Mouse (Mus musculus) lung, embryonic 16.5 days (tissue): ENCODE data around the gene Fbxw11. TPM values are rescaled to one million over a fixed set of nuclear protein-coding genes. Genes with fewer than 3 reads are reported as not detected.

Experiments
- ATAC-seq: fragments of 200-750 bp; cut with Nextera tagmentation; 2 replicates; pipeline ENCODE4 v1.8.0; 2017; ENCODE audit warnings: low read depth, mild to moderate bottlenecking, moderate library complexity
- H3K27ac ChIP-seq: fragments of 300-500 bp; sonication (generic); 2 replicates; pipeline ENCODE4 v1.5.1; 2014; ENCODE audit warnings: mild to moderate bottlenecking, control low read depth, low read length
- H3K27me3 ChIP-seq: fragments of 300-500 bp; sonication (generic); 2 replicates; pipeline ENCODE4 v1.6.1; 2014; ENCODE audit warnings: low read depth, low read length, mixed read lengths; ENCODE audit not compliant: control insufficient read depth, insufficient read depth
- H3K36me3 ChIP-seq: fragments of 300-500 bp; sonication (generic); 2 replicates; pipeline ENCODE4 v1.6.1; 2014; ENCODE audit warnings: low read length; ENCODE audit not compliant: control insufficient read depth, insufficient read depth
- H3K4me1 ChIP-seq: fragments of 300-500 bp; sonication (generic); replicated peaks from 2 replicates; pipeline ENCODE4 v1.6.1; 2014; ENCODE audit warnings: low read length, mixed read lengths; ENCODE audit not compliant: control insufficient read depth, insufficient read depth
- H3K4me2 ChIP-seq: fragments of 300-500 bp; sonication (generic); 2 replicates; pipeline ENCODE4 v1.6.1; 2014; ENCODE audit warnings: low read depth, low read length, control low read depth
- H3K4me3 ChIP-seq: fragments of 300-500 bp; sonication (generic); 2 replicates; pipeline ENCODE4 v1.5.1; 2014; ENCODE audit warnings: mild to moderate bottlenecking, low read length, control low read depth
- H3K9ac ChIP-seq: fragments of 300-500 bp; sonication (generic); 2 replicates; pipeline ENCODE4 v1.6.1; 2014; ENCODE audit warnings: low read length, control low read depth
- H3K9me3 ChIP-seq: fragments of 300-500 bp; sonication (generic); 2 replicates; pipeline ENCODE4 v1.6.1; 2016; ENCODE audit warnings: low read length; ENCODE audit not compliant: control insufficient read depth
- WGBS: fragments of 180-500 bp; shearing (Covaris S2); extraction: QIAGEN DNeasy Blood & Tissue Kit; methylation state at CpG from one replicate; pipeline ENCODE4 v1.1.7; 2014; 5-methylcytosine and 5-hydroxymethylcytosine counted together
- polyA plus RNA-seq: library from polyadenylated mRNA; unstranded; fragments of >200 nt; fragmentation: Nextera tagmentation; extraction: Ambion mirVana; gene quantifications from 2 replicates; pipeline ENCODE4 v1.2.1, GENCODE M21; 2015

Gene Fbxw11
- polyA plus RNA-seq: 74.1 and 80.5 TPM in 2 replicates

- peak; percentile 96 for ATAC-seq
- peak within 1 kb of the TSS; percentile 87 for H3K4me2 ChIP-seq
- H3K27me3 ChIP-seq: no peaks in the 10 kb centered on the region
- no peaks in the 10 kb centered on the region for H3K36me3 ChIP-seq
- peaks cover 18% of the 10 kb centered on the region for H3K4me1 ChIP-seq
- H3K9ac ChIP-seq: peak within 1 kb of the TSS; percentile 82
- H3K4me3 ChIP-seq: peak within 1 kb of the TSS; percentile 81
- WGBS: under 1% methylated on average over 63 of the region's 64 CpGs
- H3K27ac ChIP-seq: peak within 1 kb of the TSS; percentile 99
- H3K9me3 ChIP-seq: no peaks in the 10 kb centered on the region
Measured at GRCm38 (mm10) chr11:32642249-32642876, at the start of gene Fbxw11. Gene Fbxw11, plus strand, starts transcription at chr11:32642724.

- 77% methylated on average over 7 of the region's 7 CpGs for WGBS
- no peak overlapping the region for H3K27ac ChIP-seq
- no peaks in the 10 kb centered on the region; the same call in 1 of the 2 replicates for H3K4me1 ChIP-seq
- H3K9ac ChIP-seq: no peak overlapping the region
- no peaks in the 10 kb centered on the region for H3K36me3 ChIP-seq
- H3K4me3 ChIP-seq: no peak overlapping the region
- no peak overlapping the region for H3K4me2 ChIP-seq
- H3K27me3 ChIP-seq: no peaks in the 10 kb centered on the region
- H3K9me3 ChIP-seq: no peaks in the 10 kb centered on the region
- no peak for ATAC-seq
Measured at GRCm38 (mm10) chr11:32593081-32593480, 49.4 kb upstream of the Fbxw11 start.

- 91% methylated on average over 4 of the region's 4 CpGs for WGBS
- Histone ChIP-seq H3K4me3 (no peak overlapping the region), H3K36me3 (no peaks in the 10 kb centered on the region), H3K27me3 (no peaks in the 10 kb centered on the region), H3K4me1 (no peaks in the 10 kb centered on the region), H3K27ac (no peak overlapping the region), H3K9me3 (no peaks in the 10 kb centered on the region), H3K9ac (no peak overlapping the region), H3K4me2 (no peak overlapping the region)
- no peak for ATAC-seq
Measured at GRCm38 (mm10) chr11:32594122-32594521, 48.4 kb upstream of the Fbxw11 start.

- H3K27me3 ChIP-seq: no peaks in the 10 kb centered on the region
- H3K27ac ChIP-seq: no peak overlapping the region
- H3K9me3 ChIP-seq: no peaks in the 10 kb centered on the region
- no peak overlapping the region for H3K4me2 ChIP-seq
- no peaks in the 10 kb centered on the region for H3K36me3 ChIP-seq
- ATAC-seq: no peak
- WGBS: 89% methylated on average over 6 of the region's 6 CpGs
- H3K9ac ChIP-seq: no peak overlapping the region
- H3K4me1 ChIP-seq: peaks cover 20% of the 10 kb centered on the region
- no peak overlapping the region for H3K4me3 ChIP-seq
Measured at GRCm38 (mm10) chr11:32600371-32600770, 42.2 kb upstream of the Fbxw11 start.

- H3K4me1 ChIP-seq: peaks cover 23% of the 10 kb centered on the region
- WGBS: 42% methylated on average over 12 of the region's 12 CpGs
- no peak overlapping the region; the same call in 1 of the 2 replicates for H3K4me2 ChIP-seq
- ATAC-seq: peak; percentile 72
- H3K9me3 ChIP-seq: no peaks in the 10 kb centered on the region
- no peak overlapping the region for H3K4me3 ChIP-seq
- no peaks in the 10 kb centered on the region for H3K36me3 ChIP-seq
- H3K27me3 ChIP-seq: no peaks in the 10 kb centered on the region
- H3K27ac ChIP-seq: no peak overlapping the region; the same call in 1 of the 2 replicates
- 0 out of 2 replicates have a peak overlapping the region, but pooled peaks have one; percentile 20 for H3K9ac ChIP-seq
Measured at GRCm38 (mm10) chr11:32601528-32602323, 40.8 kb upstream of the Fbxw11 start.

GRCm38 (mm10) chr11:32604663-32605062 lies 37.9 kb upstream of the Fbxw11 start:
- H3K27me3 ChIP-seq: no peaks in the 10 kb centered on the region
- no peak overlapping the region for H3K4me2 ChIP-seq
- H3K9me3 ChIP-seq: no peaks in the 10 kb centered on the region
- no peak for ATAC-seq
- H3K36me3 ChIP-seq: no peaks in the 10 kb centered on the region
- peaks cover 23% of the 10 kb centered on the region for H3K4me1 ChIP-seq
- H3K9ac ChIP-seq: 0 out of 2 replicates have a peak overlapping the region, but pooled peaks have one; percentile 10
- no peak overlapping the region for H3K4me3 ChIP-seq
- 23% methylated on average over 4 of the region's 4 CpGs for WGBS
- peak overlapping the region; percentile 78 for H3K27ac ChIP-seq

- Histone ChIP-seq H3K4me1 (peaks cover 23% of the 10 kb centered on the region), H3K9me3 (no peaks in the 10 kb centered on the region), H3K36me3 (no peaks in the 10 kb centered on the region), H3K27ac (peak overlapping the region; percentile 78), H3K4me3 (no peak overlapping the region), H3K27me3 (no peaks in the 10 kb centered on the region), H3K9ac (no peak overlapping the region), H3K4me2 (peak overlapping the region; percentile 49)
- ATAC-seq: peak; percentile 72
- 25% methylated on average over 7 of the region's 7 CpGs for WGBS
Measured at GRCm38 (mm10) chr11:32605131-32605860, 37.2 kb upstream of the Fbxw11 start.

GRCm38 (mm10) chr11:32605907-32606306 lies 36.6 kb upstream of the Fbxw11 start:
- no peaks in the 10 kb centered on the region for H3K36me3 ChIP-seq
- no peaks in the 10 kb centered on the region for H3K27me3 ChIP-seq
- H3K27ac ChIP-seq: no peak overlapping the region; the same call in 1 of the 2 replicates
- H3K4me2 ChIP-seq: no peak overlapping the region
- no peak for ATAC-seq
- H3K4me3 ChIP-seq: no peak overlapping the region
- 60% methylated on average over 3 of the region's 3 CpGs for WGBS
- H3K4me1 ChIP-seq: peaks cover 23% of the 10 kb centered on the region
- no peak overlapping the region for H3K9ac ChIP-seq
- H3K9me3 ChIP-seq: no peaks in the 10 kb centered on the region

GRCm38 (mm10) chr11:32607319-32607718 lies 35.2 kb upstream of the Fbxw11 start:
- Histone ChIP-seq H3K4me2 (no peak overlapping the region), H3K4me3 (no peak overlapping the region), H3K27me3 (no peaks in the 10 kb centered on the region), H3K9me3 (no peaks in the 10 kb centered on the region), H3K27ac (no peak overlapping the region), H3K9ac (no peak overlapping the region), H3K36me3 (no peaks in the 10 kb centered on the region), H3K4me1 (peaks cover 16% of the 10 kb centered on the region)
- ATAC-seq: no peak
